Mouse (Mus musculus) forebrain, embryonic 12.5 days (tissue): Measurements from ENCODE around the gene Emc6. TPM values are rescaled to one million over a fixed set of nuclear protein-coding genes. Genes with fewer than 3 reads are reported as not detected.

Experiments
- ATAC-seq: fragments of 200-750 bp; cut with Nextera tagmentation; 2 replicates; pipeline ENCODE4 v1.8.0; 2017; ENCODE audit warnings: moderate TSS enrichment; ENCODE audit not compliant: low FRiP score
- H3K27ac ChIP-seq: fragments of 300-500 bp; sonication (generic); 2 replicates; pipeline ENCODE4 v1.5.1; 2016; ENCODE audit warnings: mild to moderate bottlenecking
- H3K27me3 ChIP-seq: fragments of 300-500 bp; sonication (generic); 2 replicates; pipeline ENCODE4 v1.6.1; 2016; ENCODE audit warnings: mild to moderate bottlenecking
- H3K36me3 ChIP-seq: fragments of 300-500 bp; sonication (generic); replicated peaks from 2 replicates; pipeline ENCODE4 v1.6.1; 2016; ENCODE audit warnings: mild to moderate bottlenecking
- H3K4me1 ChIP-seq: fragments of 300-500 bp; sonication (generic); 2 replicates; pipeline ENCODE4 v1.6.1; 2016
- H3K4me2 ChIP-seq: fragments of 300-500 bp; sonication (generic); 2 replicates; pipeline ENCODE4 v1.6.1; 2016; ENCODE audit warnings: mild to moderate bottlenecking, moderate library complexity
- H3K4me3 ChIP-seq: fragments of 300-500 bp; sonication (generic); replicated peaks from 2 replicates; pipeline ENCODE4 v1.5.1; 2016; ENCODE audit warnings: mild to moderate bottlenecking
- H3K9ac ChIP-seq: fragments of 300-500 bp; sonication (generic); 2 replicates; pipeline ENCODE4 v1.6.1; 2016; ENCODE audit warnings: mild to moderate bottlenecking
- H3K9me3 ChIP-seq: fragments of 300-500 bp; sonication (generic); 2 replicates; pipeline ENCODE4 v1.6.1; 2016
- WGBS: fragments of 180-500 bp; shearing (Covaris S2); methylation state at CpG from one replicate; pipeline ENCODE4 v1.1.7; 2016; 5-methylcytosine and 5-hydroxymethylcytosine counted together
- polyA plus RNA-seq: library from polyadenylated mRNA; unstranded; fragments of >200 nt; fragmentation: Nextera tagmentation; extraction: Ambion mirVana; gene quantifications from 2 replicates; pipeline ENCODE4 v1.2.1, GENCODE M21; 2016

Gene Emc6
- polyA plus RNA-seq, 1 experiment from 2014 or later, result 123 TPM

- ATAC-seq, result no peak
- Histone ChIP-seq H3K27me3 (no peaks in the 10 kb centered on the region), H3K4me2 (no peak overlapping the region), H3K4me1 (peaks cover 7% of the 10 kb centered on the region), H3K4me3 (no peak overlapping the region), H3K9me3 (no peaks in the 10 kb centered on the region), H3K36me3 (no peaks in the 10 kb centered on the region), H3K27ac (no peak overlapping the region), H3K9ac (0 out of 2 replicates have a peak overlapping the region, but pooled peaks have one; percentile 17)
- 70% methylated on average over 1 of the region's 1 CpGs for WGBS
Observed at GRCm38 (mm10) chr11:73144261-73144681, 32.6 kb downstream of the Emc6 start.

GRCm38 (mm10) chr11:73137591-73138501, 39.0 kb downstream of the Emc6 start, which contains the start of gene Haspin:
Gene Haspin (minus strand): TSS chr11:73138294.
- H3K9me3 ChIP-seq, result no peaks in the 10 kb centered on the region
- H3K9ac ChIP-seq, result peak within 1 kb of the TSS; percentile 80
- peak within 1 kb of the TSS; percentile 81 for H3K4me2 ChIP-seq
- peak; percentile 93 for ATAC-seq
- H3K27ac ChIP-seq, result no peak within 1 kb of the TSS
- H3K36me3 ChIP-seq, result peaks cover 32% of the 10 kb centered on the region
- WGBS, result under 1% methylated on average over 75 of the region's 84 CpGs
- peak within 1 kb of the TSS; percentile 87 for H3K4me3 ChIP-seq
- no peaks in the 10 kb centered on the region for H3K27me3 ChIP-seq
- peaks cover 41% of the 10 kb centered on the region for H3K4me1 ChIP-seq

- peak overlapping the region; percentile 80 for H3K9ac ChIP-seq
- no peaks in the 10 kb centered on the region for H3K9me3 ChIP-seq
- peak overlapping the region; percentile 87 for H3K4me3 ChIP-seq
- peaks cover 39% of the 10 kb centered on the region for H3K36me3 ChIP-seq
- ATAC-seq, result no peak
- H3K4me1 ChIP-seq, result peaks cover 41% of the 10 kb centered on the region
- peak overlapping the region; percentile 81 for H3K4me2 ChIP-seq
- no peak overlapping the region for H3K27ac ChIP-seq
- 44% methylated on average over 11 of the region's 11 CpGs for WGBS
- H3K27me3 ChIP-seq, result no peaks in the 10 kb centered on the region
Observed at GRCm38 (mm10) chr11:73137116-73137515, 39.7 kb downstream of the Emc6 start.

- Histone ChIP-seq H3K9me3 (no peaks in the 10 kb centered on the region), H3K27ac (no peak overlapping the region), H3K4me3 (peak overlapping the region; percentile 87), H3K27me3 (no peaks in the 10 kb centered on the region), H3K36me3 (peaks cover 41% of the 10 kb centered on the region), H3K9ac (peak overlapping the region; percentile 80; the same call in 1 of the 2 replicates), H3K4me1 (peaks cover 41% of the 10 kb centered on the region), H3K4me2 (peak overlapping the region; percentile 81)
- WGBS, result 92% methylated on average over 6 of the region's 6 CpGs
- no peak for ATAC-seq
Observed at GRCm38 (mm10) chr11:73136587-73136986, 40.2 kb downstream of the Emc6 start.

GRCm38 (mm10) chr11:73134222-73134621, 42.6 kb downstream of the Emc6 start:
- Histone ChIP-seq H3K36me3 (peaks cover 55% of the 10 kb centered on the region), H3K4me2 (peak overlapping the region; percentile 15), H3K4me3 (no peak overlapping the region), H3K27ac (no peak overlapping the region), H3K4me1 (peaks cover 41% of the 10 kb centered on the region), H3K9me3 (no peaks in the 10 kb centered on the region), H3K27me3 (no peaks in the 10 kb centered on the region), H3K9ac (no peak overlapping the region)
- WGBS, result 94% methylated on average over 5 of the region's 5 CpGs
- ATAC-seq, result no peak

- no peak for ATAC-seq
- Histone ChIP-seq H3K4me3 (no peak overlapping the region), H3K9ac (no peak overlapping the region), H3K4me1 (peaks cover 36% of the 10 kb centered on the region), H3K27me3 (no peaks in the 10 kb centered on the region), H3K9me3 (no peaks in the 10 kb centered on the region), H3K4me2 (no peak overlapping the region), H3K36me3 (peaks cover 57% of the 10 kb centered on the region), H3K27ac (no peak overlapping the region)
- WGBS, result 96% methylated on average over 6 of the region's 6 CpGs
Observed at GRCm38 (mm10) chr11:73132999-73133398, 43.8 kb downstream of the Emc6 start.

- H3K4me1 ChIP-seq, result peaks cover 19% of the 10 kb centered on the region
- no peak for ATAC-seq
- H3K9me3 ChIP-seq, result no peaks in the 10 kb centered on the region
- peaks cover 55% of the 10 kb centered on the region for H3K36me3 ChIP-seq
- no peak overlapping the region for H3K9ac ChIP-seq
- H3K4me2 ChIP-seq, result no peak overlapping the region
- no peak overlapping the region for H3K27ac ChIP-seq
- no peaks in the 10 kb centered on the region for H3K27me3 ChIP-seq
- H3K4me3 ChIP-seq, result no peak overlapping the region
- WGBS, result 84% methylated on average over 7 of the region's 7 CpGs
Observed at GRCm38 (mm10) chr11:73131020-73131419, 45.8 kb downstream of the Emc6 start.

GRCm38 (mm10) chr11:73126495-73126894, 50.3 kb downstream of the Emc6 start:
- Histone ChIP-seq H3K4me2 (no peak overlapping the region), H3K9me3 (no peaks in the 10 kb centered on the region), H3K36me3 (peaks cover 25% of the 10 kb centered on the region), H3K27me3 (no peaks in the 10 kb centered on the region), H3K4me1 (no peaks in the 10 kb centered on the region), H3K27ac (no peak overlapping the region), H3K4me3 (no peak overlapping the region), H3K9ac (no peak overlapping the region)
- ATAC-seq, result no peak
- 92% methylated on average over 6 of the region's 6 CpGs for WGBS

Other genes starting within 250 kb of the Emc6 start
- gene Atp2a3, start 215.9 kb downstream of the Emc6 start, polyA plus RNA-seq, result 0.60 and 0.68 TPM in 2 replicates
- 0.52 and 0.74 TPM in 2 replicates for gene P2rx1, start 177.9 kb downstream of the Emc6 start, polyA plus RNA-seq
- gene Camkk1, start 158.0 kb downstream of the Emc6 start, polyA plus RNA-seq, result 9.0 and 9.7 TPM in 2 replicates
- gene Ncbp3, start 129.3 kb downstream of the Emc6 start, polyA plus RNA-seq, result 12.4 and 13.6 TPM in 2 replicates
- 0.37 and 0.38 TPM in 2 replicates for gene Itgae, start 86.5 kb downstream of the Emc6 start, polyA plus RNA-seq
- gene Haspin, start 38.7 kb downstream of the Emc6 start, polyA plus RNA-seq, result 18.5 and 19.1 TPM in 2 replicates
- 0.27 and 0.42 TPM in 2 replicates for gene P2rx5, start 16.6 kb downstream of the Emc6 start, polyA plus RNA-seq
- gene Tax1bp3, start within 50 bp of the Emc6 start, polyA plus RNA-seq, result 158 and 163 TPM in 2 replicates
- 19.0 and 19.2 TPM in 2 replicates for gene Ctns, start 22.0 kb upstream of the Emc6 start, polyA plus RNA-seq
- 1.1 and 1.2 TPM in 2 replicates for gene Shpk, start 22.4 kb upstream of the Emc6 start, polyA plus RNA-seq
- not detected in 2 replicates for gene Trpv1, start 57.3 kb upstream of the Emc6 start, polyA plus RNA-seq
- 0.04 TPM in 1 of 2 replicates, not detected in the other for gene Trpv3, start 90.4 kb upstream of the Emc6 start, polyA plus RNA-seq
- 0.33 TPM in 1 of 2 replicates, not detected in the other for gene Aspa, start 152.6 kb upstream of the Emc6 start, polyA plus RNA-seq
- not detected in 2 replicates for gene Gm49340, start 152.7 kb upstream of the Emc6 start, polyA plus RNA-seq
- not detected in 2 replicates for gene Spata22, start 152.7 kb upstream of the Emc6 start, polyA plus RNA-seq
- gene Olfr20, start 173.7 kb upstream of the Emc6 start, polyA plus RNA-seq, result 0.24 TPM in 1 of 2 replicates, not detected in the other
- not detected in 2 replicates for gene Olfr376, start 194.2 kb upstream of the Emc6 start, polyA plus RNA-seq
- not detected in 2 replicates for gene Olfr1, start 222.6 kb upstream of the Emc6 start, polyA plus RNA-seq